Mouse (Mus musculus) embryonic fibroblast, embryonic 13.5 days (primary cell): ENCODE measurements around the gene Prr5.

Experiments used
- CTCF ChIP-seq: IDR thresholded peaks from 2 replicates; pipeline ENCODE4 v1.5.1; 2011; ENCODE audit warnings: mild to moderate bottlenecking, control low read depth, low read length, moderate library complexity, borderline replicate concordance; ENCODE audit not compliant: insufficient read depth
- POLR2A ChIP-seq: IDR thresholded peaks from 2 replicates; pipeline ENCODE4 v1.6.1; 2011; ENCODE audit warnings: low read depth, mild to moderate bottlenecking, control low read depth, low read length, moderate library complexity

DNA sequence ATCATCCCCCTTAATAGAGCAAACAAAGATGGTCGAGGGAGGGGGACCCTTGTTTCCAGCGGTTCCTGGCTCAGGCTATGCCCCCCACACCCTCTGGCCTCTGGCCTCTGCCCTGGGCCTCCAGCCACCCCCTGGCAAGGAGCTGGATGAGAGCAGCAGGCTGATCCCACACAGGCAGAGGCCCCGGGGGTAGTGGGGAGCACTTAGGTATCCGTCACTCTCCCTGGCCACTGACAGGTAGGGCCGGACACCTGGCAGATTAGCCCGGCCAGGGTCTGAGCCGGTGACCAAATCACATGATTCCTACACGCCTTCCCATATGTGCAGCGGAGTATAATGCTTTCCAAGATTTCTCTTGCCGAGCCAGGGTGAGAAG is 5.7 kb upstream of the Prr5 start:
- no peak for TF ChIP-seq CTCF
- no peak for TF ChIP-seq POLR2A
